Mouse (Mus musculus) heart, embryonic 16.5 days (tissue): ENCODE measurements at regions not wholly inside any gene's neighbourhood (a gene's known extent, or its start where the extent isn't known, plus 50 kb on each side); places are given as distances from the start of the nearest gene placed in this dataset.
"Not testable (repeated sequence)": the region's sequence is repeated elsewhere in the genome, so short reads cannot be mapped to it uniquely, and the experiment has no call there.

Experiments used
- ATAC-seq: fragments of 200-750 bp; cut with Nextera tagmentation; replicated peaks from 2 replicates; pipeline ENCODE4 v1.8.0; 2017; ENCODE audit warnings: moderate number of reproducible peaks; ENCODE audit not compliant: insufficient read depth, low FRiP score; ENCODE audit errors: extremely low read depth
- H3K27ac ChIP-seq: fragments of 300-500 bp; sonication (generic); 2 replicates; pipeline ENCODE4 v1.5.1; 2014; ENCODE audit warnings: mild to moderate bottlenecking, low read length, control low read depth, moderate library complexity
- H3K27me3 ChIP-seq: fragments of 300-500 bp; sonication (generic); 2 replicates; pipeline ENCODE4 v1.6.1; 2014; ENCODE audit warnings: low read length, mixed read lengths; ENCODE audit not compliant: control insufficient read depth, insufficient read depth
- H3K36me3 ChIP-seq: fragments of 300-500 bp; sonication (generic); 2 replicates; pipeline ENCODE4 v1.6.1; 2014; ENCODE audit not compliant: control insufficient read depth, insufficient read depth
- H3K4me1 ChIP-seq: fragments of 300-500 bp; sonication (generic); 2 replicates; pipeline ENCODE4 v1.6.1; 2014; ENCODE audit warnings: low read length, mixed read lengths; ENCODE audit not compliant: control insufficient read depth, insufficient read depth
- H3K4me2 ChIP-seq: fragments of 300-500 bp; sonication (generic); 2 replicates; pipeline ENCODE4 v1.6.1; 2014; ENCODE audit warnings: low read depth, mild to moderate bottlenecking, control low read depth, low read length
- H3K4me3 ChIP-seq: fragments of 300-500 bp; sonication (generic); 2 replicates; pipeline ENCODE4 v1.5.1; 2014; ENCODE audit warnings: mild to moderate bottlenecking, control low read depth, low read length
- H3K9ac ChIP-seq: fragments of 300-500 bp; sonication (generic); 2 replicates; pipeline ENCODE4 v1.6.1; 2014; ENCODE audit warnings: low read length, control low read depth
- H3K9me3 ChIP-seq: fragments of 300-500 bp; sonication (generic); replicated peaks from 2 replicates; pipeline ENCODE4 v1.6.1; 2016; ENCODE audit warnings: low read length; ENCODE audit not compliant: control insufficient read depth
- WGBS: fragments of 180-500 bp; shearing (Covaris S2); extraction: QIAGEN DNeasy Blood & Tissue Kit; methylation state at CpG from one replicate; pipeline ENCODE4 v1.1.7; 2014; 5-methylcytosine and 5-hydroxymethylcytosine counted together

DNA sequence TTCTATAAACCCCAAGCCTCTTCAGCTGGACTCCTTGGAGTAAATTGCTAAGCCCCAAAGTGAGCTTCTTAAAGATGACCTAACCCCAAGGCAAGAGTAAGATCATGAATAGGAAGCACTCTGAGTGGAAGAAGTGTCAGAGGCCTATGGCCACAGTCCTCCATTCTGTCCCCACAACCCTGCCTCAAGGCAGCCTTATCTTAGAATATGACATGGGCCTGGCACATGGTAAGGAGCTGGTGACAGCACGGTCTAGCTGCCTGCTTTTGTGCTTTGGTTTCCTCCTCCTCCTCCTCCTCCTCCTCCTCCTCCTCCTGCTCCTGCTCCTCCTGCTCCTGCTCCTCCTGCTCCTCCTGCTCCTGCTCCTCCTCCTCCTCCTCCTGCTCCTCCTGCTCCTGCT, 73.6 kb downstream of the Vcpkmt start:
- H3K36me3 ChIP-seq, H3K4me2 ChIP-seq, ATAC-seq, H3K9me3 ChIP-seq, H3K27me3 ChIP-seq, H3K27ac ChIP-seq, H3K4me3 ChIP-seq, H3K4me1 ChIP-seq, H3K9ac ChIP-seq: not testable (repeated sequence)
- 21% methylated on average over 1 of the region's 1 CpGs for WGBS

DNA sequence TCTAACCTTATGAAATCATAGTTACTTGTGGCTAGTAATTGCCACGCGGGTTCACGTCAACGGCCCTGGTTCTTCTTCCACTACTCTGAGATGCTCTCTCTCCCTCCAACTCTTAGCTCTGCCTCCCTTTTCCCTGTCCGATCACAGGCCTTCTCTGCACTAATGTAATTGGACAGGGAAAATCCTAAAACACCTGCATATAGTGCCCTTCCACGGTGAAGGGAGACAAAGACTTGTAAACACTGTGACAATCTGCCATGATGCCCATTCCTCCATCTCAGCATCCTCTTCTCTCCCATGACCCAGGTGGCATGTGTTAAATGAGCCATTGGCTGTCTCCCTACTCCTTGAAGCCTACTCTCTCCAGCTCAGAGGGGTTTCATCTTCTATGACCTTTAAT, 74.9 kb downstream of the Vcpkmt start:
- no peak for ATAC-seq
- no peaks in the 10 kb centered on the region for H3K36me3 ChIP-seq
- H3K4me3 ChIP-seq, result no peak overlapping the region
- no peaks in the 10 kb centered on the region for H3K27me3 ChIP-seq
- 93% methylated on average over 6 of the region's 6 CpGs for WGBS
- no peak overlapping the region for H3K9ac ChIP-seq
- H3K9me3 ChIP-seq, result no peaks in the 10 kb centered on the region
- no peak overlapping the region for H3K4me2 ChIP-seq
- no peak overlapping the region for H3K27ac ChIP-seq
- H3K4me1 ChIP-seq, result no peaks in the 10 kb centered on the region; the same call in 1 of the 2 replicates

DNA sequence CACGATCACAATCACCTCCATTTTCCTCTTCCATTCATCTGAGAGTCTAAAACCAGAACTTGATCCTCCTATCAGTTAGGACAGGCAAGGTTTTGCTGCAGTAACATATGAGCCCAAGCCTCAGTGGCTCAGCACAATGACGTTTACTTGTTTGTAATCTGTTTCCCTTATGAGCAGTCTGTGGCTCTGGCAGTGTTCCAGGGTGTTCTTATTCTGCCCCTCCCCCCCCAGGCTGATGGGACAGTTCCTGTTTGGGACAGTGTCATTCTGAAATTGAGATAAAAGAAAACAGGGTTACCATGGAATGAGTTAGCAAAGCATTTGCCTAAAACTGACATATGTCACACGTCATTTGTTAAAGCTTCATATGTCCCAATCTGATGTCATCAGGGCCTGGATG, 75.5 kb downstream of the Vcpkmt start:
- H3K4me3 ChIP-seq, result no peak overlapping the region
- WGBS, result 63% methylated on average over 3 of the region's 3 CpGs
- peaks cover 5% of the 10 kb centered on the region for H3K4me1 ChIP-seq
- no peak for ATAC-seq
- no peak overlapping the region for H3K9ac ChIP-seq
- H3K4me2 ChIP-seq, result no peak overlapping the region
- no peaks in the 10 kb centered on the region for H3K9me3 ChIP-seq
- no peaks in the 10 kb centered on the region for H3K27me3 ChIP-seq
- no peaks in the 10 kb centered on the region for H3K36me3 ChIP-seq
- H3K27ac ChIP-seq, result no peak overlapping the region

DNA sequence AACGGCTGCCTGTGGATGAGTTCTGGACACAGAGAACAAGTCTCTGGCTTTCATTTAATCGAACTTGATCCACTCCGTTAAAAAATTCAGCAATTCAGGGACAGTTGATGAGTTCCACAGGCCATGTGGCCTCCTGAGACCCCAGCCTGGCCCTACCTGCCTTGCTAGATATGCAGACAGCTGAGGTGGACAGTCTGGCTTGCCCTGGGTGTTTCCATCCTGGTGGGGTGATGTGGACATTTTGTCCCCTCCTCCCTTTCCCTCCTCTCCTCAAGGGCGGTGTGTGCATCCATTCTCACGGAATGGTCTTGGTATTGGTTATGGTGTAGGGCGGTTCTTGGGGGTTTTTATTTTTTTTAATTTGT, 80.1 kb downstream of the Vcpkmt start:
- peak overlapping the region; percentile 34 for H3K4me3 ChIP-seq
- 62% methylated on average over 6 of the region's 6 CpGs for WGBS

DNA sequence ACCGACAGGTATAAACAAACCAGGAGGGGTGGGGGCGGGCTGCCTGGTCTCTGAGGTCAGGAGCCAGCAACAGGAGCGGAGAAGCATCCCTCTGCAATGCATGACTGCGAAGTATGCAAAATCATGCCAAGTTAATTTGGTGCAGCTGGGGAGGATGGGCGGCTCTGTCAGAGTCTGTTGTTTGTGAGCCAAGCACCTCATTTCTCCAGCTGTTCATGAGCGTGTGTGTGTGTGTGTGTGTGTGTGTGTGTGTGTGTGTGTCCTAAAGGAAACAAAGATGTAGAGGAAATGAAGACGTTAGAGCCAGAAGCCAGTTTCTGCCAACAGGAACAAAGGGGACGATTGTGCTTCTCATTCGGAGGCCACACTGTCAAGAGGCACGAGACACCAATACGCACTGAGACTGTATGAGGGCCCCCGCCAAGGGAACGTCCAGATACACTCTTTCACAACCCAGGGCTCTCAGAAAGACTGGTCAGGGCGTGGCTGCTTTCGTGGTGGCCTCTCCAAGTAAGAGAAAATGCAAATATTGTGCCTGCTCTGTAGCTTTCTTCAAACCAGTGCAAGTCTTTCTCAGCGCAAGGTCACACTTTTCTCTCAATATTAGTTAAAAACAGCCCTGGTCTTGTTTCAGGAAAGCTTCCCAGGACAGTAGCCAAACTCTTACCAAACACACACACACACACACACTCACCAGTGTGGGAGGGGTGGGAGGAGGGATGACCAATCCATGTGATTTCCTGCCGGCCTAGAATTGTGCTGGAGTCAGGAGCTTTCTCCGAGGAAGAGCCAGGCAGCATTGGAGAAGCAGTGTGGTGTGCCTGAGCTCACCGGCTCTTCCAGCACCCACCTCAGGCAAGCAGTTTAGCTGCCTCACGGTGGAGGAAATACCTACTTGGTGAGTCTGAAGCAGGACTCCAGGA, 80.8 kb downstream of the Vcpkmt start:
- no peaks in the 10 kb centered on the region for H3K27me3 ChIP-seq
- peak overlapping the region; percentile 57 for H3K4me2 ChIP-seq
- H3K36me3 ChIP-seq, result no peaks in the 10 kb centered on the region
- peak; percentile 76 for ATAC-seq
- peak overlapping the region; percentile 97 for H3K27ac ChIP-seq
- peak overlapping the region; percentile 34 for H3K4me3 ChIP-seq
- 25% methylated on average over 20 of the region's 20 CpGs for WGBS
- no peaks in the 10 kb centered on the region for H3K9me3 ChIP-seq
- peaks cover 27% of the 10 kb centered on the region for H3K4me1 ChIP-seq
- H3K9ac ChIP-seq, result peak overlapping the region; percentile 66

More for the DNA sequence above, 80.1 kb downstream of the Vcpkmt start:
- Histone ChIP-seq H3K4me1 (peaks cover 22% of the 10 kb centered on the region), H3K36me3 (no peaks in the 10 kb centered on the region), H3K9ac (peak overlapping the region; percentile 66), H3K4me2 (peak overlapping the region; percentile 57), H3K27ac (peak overlapping the region; percentile 97), H3K9me3 (no peaks in the 10 kb centered on the region), H3K27me3 (no peaks in the 10 kb centered on the region)
- ATAC-seq, result no peak

DNA sequence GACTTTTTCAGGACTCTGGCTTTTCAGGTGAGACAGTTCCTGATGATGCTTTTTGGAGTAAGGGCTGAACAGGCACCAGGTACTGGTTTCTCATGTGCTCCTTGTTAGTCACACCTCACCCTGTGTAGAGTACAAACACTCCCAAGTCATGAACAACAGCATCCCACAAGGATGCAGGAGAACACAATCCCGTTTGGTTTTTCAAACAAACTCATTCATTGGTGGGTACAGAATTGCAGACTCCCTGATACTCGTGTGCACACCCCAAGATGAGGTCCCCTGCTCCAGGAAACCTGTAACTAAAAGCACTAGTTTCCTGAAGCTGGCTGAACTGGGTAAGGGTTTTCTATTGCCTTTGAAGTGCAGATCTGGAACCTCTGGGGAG, 81.5 kb downstream of the Vcpkmt start:
- 38% methylated on average over 2 of the region's 2 CpGs for WGBS
- H3K4me3 ChIP-seq, result 0 out of 2 replicates have a peak overlapping the region, but pooled peaks have one; percentile 4
- H3K27me3 ChIP-seq, result no peaks in the 10 kb centered on the region
- H3K4me2 ChIP-seq, result peak overlapping the region; percentile 57
- no peaks in the 10 kb centered on the region for H3K9me3 ChIP-seq
- peak; percentile 4; the same call in 1 of the 2 replicates for ATAC-seq
- no peaks in the 10 kb centered on the region for H3K36me3 ChIP-seq
- peaks cover 33% of the 10 kb centered on the region for H3K4me1 ChIP-seq
- peak overlapping the region; percentile 97 for H3K27ac ChIP-seq
- 0 out of 2 replicates have a peak overlapping the region, but pooled peaks have one; percentile 66 for H3K9ac ChIP-seq

DNA sequence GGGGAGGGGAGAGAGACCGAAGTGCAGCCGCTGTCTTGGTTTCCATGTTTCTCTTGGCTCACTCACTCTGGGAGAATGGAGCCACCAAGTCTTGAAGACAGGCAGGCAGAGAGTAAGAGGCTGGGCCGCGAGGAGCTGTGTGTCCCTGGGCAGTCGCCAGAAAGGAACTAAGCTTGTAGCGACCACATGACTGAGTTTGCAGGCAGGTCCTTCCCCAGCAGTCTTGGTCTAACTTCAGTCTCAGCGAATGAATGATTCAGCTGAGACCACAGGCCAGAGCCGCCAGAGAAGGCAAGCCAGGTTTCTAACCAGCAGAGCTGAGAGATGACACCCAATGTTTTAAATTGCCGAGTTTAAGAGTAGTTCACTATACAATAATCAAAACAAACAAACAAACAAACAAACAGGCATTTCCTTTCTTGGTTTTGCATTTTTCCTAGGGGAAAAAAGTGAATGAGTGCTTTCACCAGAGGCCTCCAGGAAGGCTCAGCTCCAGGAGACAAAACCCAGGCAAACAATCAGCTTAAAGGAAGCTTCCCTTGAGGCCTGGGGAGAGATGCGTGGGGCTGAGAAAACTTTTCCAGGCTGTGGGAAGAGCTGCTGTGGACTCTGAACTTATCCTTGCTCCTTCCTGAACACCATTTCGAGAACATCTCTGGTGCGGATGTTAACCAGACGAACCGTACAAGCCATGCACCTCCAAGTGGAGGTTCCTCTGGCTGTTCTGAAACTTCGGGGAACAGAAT, 82.1 kb downstream of the Vcpkmt start:
- Histone ChIP-seq H3K9me3 (no peaks in the 10 kb centered on the region), H3K36me3 (no peaks in the 10 kb centered on the region), H3K4me3 (no peak overlapping the region), H3K27me3 (no peaks in the 10 kb centered on the region), H3K4me2 (no peak overlapping the region), H3K4me1 (peaks cover 37% of the 10 kb centered on the region), H3K9ac (no peak overlapping the region), H3K27ac (peak overlapping the region; percentile 97)
- 52% methylated on average over 15 of the region's 15 CpGs for WGBS
- ATAC-seq, result peak; percentile 18; the same call in 1 of the 2 replicates

DNA sequence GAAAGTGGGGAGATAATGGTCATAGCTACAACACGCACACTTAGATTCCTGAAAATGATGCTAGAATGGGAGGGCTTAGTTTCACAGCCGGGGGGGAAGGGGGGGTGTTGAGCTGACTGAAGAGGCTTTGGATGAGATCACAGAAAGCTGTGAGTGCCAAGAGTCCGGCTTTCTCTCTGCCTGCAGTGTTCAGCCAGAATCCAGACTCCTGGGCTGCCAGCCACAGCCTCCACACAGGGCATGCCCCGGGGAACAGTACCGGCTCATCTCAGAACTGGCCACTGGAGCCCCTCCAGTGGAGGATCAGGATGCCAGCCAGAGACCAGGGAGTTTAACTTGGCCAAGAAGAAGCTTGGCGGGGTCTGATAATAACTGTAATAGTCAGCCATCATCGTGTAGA, 85.7 kb downstream of the Vcpkmt start:
- WGBS, result 41% methylated on average over 7 of the region's 7 CpGs
- H3K4me3 ChIP-seq, result no peak overlapping the region
- H3K36me3 ChIP-seq, result no peaks in the 10 kb centered on the region
- H3K9ac ChIP-seq, result no peak overlapping the region
- ATAC-seq, result peak; percentile 66
- peaks cover 43% of the 10 kb centered on the region for H3K4me1 ChIP-seq
- no peaks in the 10 kb centered on the region for H3K27me3 ChIP-seq
- peak overlapping the region; percentile 72 for H3K27ac ChIP-seq
- peak overlapping the region; percentile 27; the same call in 1 of the 2 replicates for H3K4me2 ChIP-seq
- H3K9me3 ChIP-seq, result no peaks in the 10 kb centered on the region
